Mouse (Mus musculus) neural tube, embryonic 11.5 days (tissue): Measurements from ENCODE around the gene Cphx2. TPM values are rescaled to one million over a fixed set of nuclear protein-coding genes. Genes with fewer than 3 reads are reported as not detected.
"Not testable (repeated sequence)": the region's sequence is repeated elsewhere in the genome, so short reads cannot be mapped to it uniquely, and the experiment has no call there.

Experiments used
- ATAC-seq: fragments of 200-750 bp; cut with Nextera tagmentation; 2 replicates; pipeline ENCODE4 v1.8.0; 2017; ENCODE audit warnings: moderate number of reproducible peaks, mild to moderate bottlenecking, moderate TSS enrichment, moderate library complexity; ENCODE audit not compliant: insufficient read depth, low FRiP score, low TSS enrichment
- DNase-seq: peaks from one replicate; pipeline ENCODE4 v3.0.0-alpha.2; 2015; ENCODE audit warnings: low spot score
- H3K27ac ChIP-seq: fragments of 300-500 bp; sonication (generic); 2 replicates; pipeline ENCODE4 v1.5.1; 2014; ENCODE audit warnings: low read depth, mild to moderate bottlenecking, low read length
- H3K27me3 ChIP-seq: fragments of 300-500 bp; sonication (generic); 2 replicates; pipeline ENCODE4 v1.6.1; 2014; ENCODE audit warnings: mild to moderate bottlenecking, low read length, mixed read lengths; ENCODE audit not compliant: control insufficient read depth, insufficient read depth
- H3K36me3 ChIP-seq: fragments of 300-500 bp; sonication (generic); 2 replicates; pipeline ENCODE4 v1.6.1; 2014; ENCODE audit warnings: mild to moderate bottlenecking, low read length, moderate library complexity, mixed read lengths; ENCODE audit not compliant: control insufficient read depth, insufficient read depth
- H3K4me1 ChIP-seq: fragments of 300-500 bp; sonication (generic); 2 replicates; pipeline ENCODE4 v1.6.1; 2014; ENCODE audit warnings: low read length, mixed read lengths; ENCODE audit not compliant: control insufficient read depth, insufficient read depth
- H3K4me2 ChIP-seq: fragments of 300-500 bp; sonication (generic); 2 replicates; pipeline ENCODE4 v1.6.1; 2014; ENCODE audit warnings: low read depth, mild to moderate bottlenecking, moderate library complexity
- H3K4me3 ChIP-seq: fragments of 300-500 bp; sonication (generic); 2 replicates; pipeline ENCODE4 v1.5.1; 2014; ENCODE audit warnings: low read depth, low read length
- H3K9ac ChIP-seq: fragments of 300-500 bp; sonication (generic); 2 replicates; pipeline ENCODE4 v1.6.1; 2014; ENCODE audit warnings: mild to moderate bottlenecking, low read length
- H3K9me3 ChIP-seq: fragments of 300-500 bp; sonication (generic); 2 replicates; pipeline ENCODE4 v1.6.1; 2016; ENCODE audit warnings: low read length; ENCODE audit not compliant: control insufficient read depth
- WGBS: fragments of 180-500 bp; shearing (Covaris S2); extraction: QIAGEN DNeasy Blood & Tissue Kit; methylation state at CpG from one replicate; pipeline ENCODE4 v1.1.7; 2014; 5-methylcytosine and 5-hydroxymethylcytosine counted together
- polyA plus RNA-seq: library from polyadenylated mRNA; unstranded; fragments of >200 nt; fragmentation: Nextera tagmentation; extraction: Ambion mirVana; gene quantifications from 2 replicates; pipeline ENCODE4 v1.2.1, GENCODE M21; 2014

Cphx2 gene
- polyA plus RNA-seq, 1 experiment from 2014 or later: not detected

GRCm38 (mm10) chr14:26066574-26067324, 14.6 kb upstream of the Cphx2 start:
- H3K27ac ChIP-seq, H3K36me3 ChIP-seq, H3K4me2 ChIP-seq, H3K4me3 ChIP-seq, H3K9me3 ChIP-seq, ATAC-seq, DNase-seq, H3K4me1 ChIP-seq, H3K9ac ChIP-seq, H3K27me3 ChIP-seq: not testable (repeated sequence)
- whole genome bisulfite sequencing: no CpG with 5 or more reads among the region's 44 CpGs

DNA sequence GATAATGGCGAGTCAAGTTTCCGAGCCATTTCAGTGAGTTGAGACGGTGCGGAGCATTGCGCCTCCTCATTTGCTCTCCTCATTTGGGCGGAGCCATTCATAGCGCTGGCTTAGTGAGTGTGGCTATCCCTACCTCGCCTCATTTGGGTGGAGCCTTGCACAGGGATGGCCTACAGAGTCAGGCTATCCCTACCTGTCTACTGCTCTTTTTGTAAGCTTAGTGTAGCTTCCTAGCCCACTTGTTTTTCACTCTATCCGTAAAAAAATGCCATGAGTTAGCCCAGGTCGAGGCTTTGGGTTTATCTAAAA, 14.0 kb upstream of the Cphx2 start, which contains the start of gene Tmem254c:
Gene Tmem254c, minus strand, starts transcription at position 31 of the 309 bp plus-strand sequence.
- not testable (repeated sequence) for H3K9ac ChIP-seq, H3K27me3 ChIP-seq, H3K4me1 ChIP-seq, H3K36me3 ChIP-seq, H3K9me3 ChIP-seq, H3K27ac ChIP-seq, H3K4me3 ChIP-seq, DNase-seq, H3K4me2 ChIP-seq
- whole genome bisulfite sequencing: no CpG with 5 or more reads among the region's 10 CpGs
- ATAC-seq: peak; percentile 61; the same call in 1 of the 2 replicates

- H3K4me2 ChIP-seq, H3K4me3 ChIP-seq, H3K36me3 ChIP-seq, H3K4me1 ChIP-seq, DNase-seq, ATAC-seq, H3K9me3 ChIP-seq, H3K27ac ChIP-seq, H3K27me3 ChIP-seq, H3K9ac ChIP-seq: not testable (repeated sequence)
- whole genome bisulfite sequencing: no CpG with 5 or more reads among the region's 5 CpGs
Measured at GRCm38 (mm10) chr14:26076620-26077390, 4.5 kb upstream of the Cphx2 start.

DNA sequence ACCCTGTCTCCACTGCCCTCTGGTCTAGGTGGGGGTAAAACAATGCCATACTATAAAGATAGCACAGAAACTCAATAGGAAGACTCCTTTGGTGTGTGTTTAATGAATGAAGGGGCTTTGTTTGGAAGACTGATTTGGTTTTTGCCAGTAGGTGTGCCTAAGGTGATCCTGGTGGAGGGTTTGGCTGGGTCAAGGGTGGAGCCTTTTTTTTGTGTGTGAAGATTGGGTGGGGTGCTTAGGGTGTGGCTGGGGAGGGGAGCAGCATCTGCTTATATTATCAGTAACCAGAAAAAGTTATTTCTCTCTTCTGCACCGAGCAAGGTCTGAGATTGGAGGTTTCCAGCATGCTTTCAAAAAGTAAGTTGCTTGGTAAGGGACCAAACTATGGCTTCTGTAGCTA, 681 bp downstream of the Cphx2 start, which contains the start of gene Cphx3:
Gene Cphx3, plus strand, starts transcription at position 301 of the 400 bp plus-strand sequence.
- no CpG with 5 or more reads among the region's 1 CpGs for WGBS
- H3K9ac ChIP-seq, H3K4me2 ChIP-seq, H3K36me3 ChIP-seq, H3K9me3 ChIP-seq, H3K4me3 ChIP-seq, H3K27me3 ChIP-seq, H3K4me1 ChIP-seq, ATAC-seq, H3K27ac ChIP-seq, DNase-seq: not testable (repeated sequence)

- not testable (repeated sequence) for H3K4me2 ChIP-seq, ATAC-seq, H3K4me1 ChIP-seq, H3K27ac ChIP-seq, H3K9me3 ChIP-seq, H3K4me3 ChIP-seq, H3K9ac ChIP-seq, H3K36me3 ChIP-seq, H3K27me3 ChIP-seq, DNase-seq
- no CpG with 5 or more reads among the region's 3 CpGs for WGBS
Measured at GRCm38 (mm10) chr14:26097622-26098021, 16.3 kb downstream of the Cphx2 start.

DNA sequence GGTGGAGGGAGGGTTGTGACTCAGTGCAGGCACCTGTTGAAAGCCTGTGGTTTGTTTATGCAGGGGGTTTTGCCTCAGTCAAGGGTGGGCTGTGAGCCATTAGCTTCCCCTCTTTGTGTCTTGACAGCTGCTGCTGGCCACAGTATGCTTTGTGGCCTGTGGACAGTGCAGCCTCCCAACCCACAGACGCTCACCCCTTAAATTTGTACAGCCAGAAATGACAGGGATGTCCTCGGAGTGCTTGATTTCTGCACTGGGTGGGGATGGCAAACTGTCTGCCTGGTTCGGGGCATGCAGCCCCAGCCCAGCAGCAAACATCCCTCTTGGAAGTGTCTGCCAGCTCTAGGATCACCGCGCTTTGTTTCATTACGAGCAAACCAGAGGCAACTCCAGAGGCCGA, 36.8 kb downstream of the Cphx2 start, which contains the start of gene Duxbl2:
Gene Duxbl2, plus strand, starts transcription at position 200 of the 400 bp plus-strand sequence.
- not testable (repeated sequence) for H3K4me1 ChIP-seq, H3K36me3 ChIP-seq, H3K27ac ChIP-seq, H3K4me3 ChIP-seq, H3K9ac ChIP-seq, DNase-seq, H3K27me3 ChIP-seq, H3K9me3 ChIP-seq, H3K4me2 ChIP-seq
- peak; percentile 48 for ATAC-seq
- WGBS: no CpG with 5 or more reads among the region's 7 CpGs

GRCm38 (mm10) chr14:26118550-26119000, 37.3 kb downstream of the Cphx2 start:
- not testable (repeated sequence) for H3K4me1 ChIP-seq, H3K9me3 ChIP-seq, H3K9ac ChIP-seq, H3K36me3 ChIP-seq, H3K4me2 ChIP-seq, H3K4me3 ChIP-seq, DNase-seq, H3K27ac ChIP-seq, H3K27me3 ChIP-seq
- no CpG with 5 or more reads among the region's 18 CpGs for WGBS
- ATAC-seq: peak; percentile 88

DNA sequence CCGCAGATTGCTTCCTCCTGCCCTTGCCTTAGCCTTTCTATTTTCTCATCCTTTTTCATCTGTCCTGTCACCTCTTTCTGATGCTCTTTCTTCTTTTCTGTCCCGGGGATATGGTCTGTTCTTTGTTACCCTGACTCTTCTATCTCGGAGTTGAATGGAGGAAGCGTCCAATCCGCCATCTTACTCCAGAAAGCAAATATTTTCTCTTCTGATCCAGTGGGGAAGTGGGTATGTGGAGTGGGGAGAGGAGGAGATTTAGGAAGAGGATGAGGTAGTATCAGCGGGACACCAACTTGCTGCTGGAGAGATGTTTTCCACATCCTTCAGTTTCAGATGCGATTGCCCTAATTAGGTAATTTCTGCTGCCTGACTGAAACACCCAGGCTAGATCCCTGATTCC, 37.8 kb downstream of the Cphx2 start:
- not testable (repeated sequence) for H3K4me2 ChIP-seq

More for the DNA sequence above, 37.8 kb downstream of the Cphx2 start:
- not testable (repeated sequence) for H3K9ac ChIP-seq, H3K36me3 ChIP-seq, ATAC-seq, H3K27me3 ChIP-seq, H3K27ac ChIP-seq, H3K4me1 ChIP-seq, H3K4me3 ChIP-seq, H3K9me3 ChIP-seq, DNase-seq
- WGBS: no CpG with 5 or more reads among the region's 7 CpGs
